Mouse (Mus musculus): Measurements from ENCODE around the gene Pkn2. TPM values are rescaled to one million over a fixed set of nuclear protein-coding genes. Genes with fewer than 3 reads are reported as not detected.

Gene Pkn2
- total and polyA plus RNA-seq, 2 experiments from 2014 or later = 23.6 to 25.3 TPM

GRCm38 (mm10) chr3:142917171-142917570 lies 35.4 kb upstream of the Pkn2 start:
- Histone ChIP-seq H3K9me3 (ENCODE audit: low read length) (no peaks in the 10 kb centered on the region), H3K9ac (replicated peaks; ENCODE audit: low read length) (no peak overlapping the region), H3K27ac (no peak overlapping the region), H3K4me2 (ENCODE audit: low read depth, low read length) (no peak overlapping the region), H3K4me1 (ENCODE audit: insufficient read depth, low read length) (no peaks in the 10 kb centered on the region), H3K36me3 (ENCODE audit: insufficient read depth, low read length) (no peaks in the 10 kb centered on the region), H3K4me3 (ENCODE audit: low read length) (no peak overlapping the region), H3K27me3 (ENCODE audit: insufficient read depth, low read length) (no peaks in the 10 kb centered on the region)
- no peak for TF ChIP-seq CTCF (IDR thresholded peaks at IDR 0.05; ENCODE audit: low read depth)
- 91% methylated on average over 4 of the region's 4 CpGs for WGBS
- no peak for DNase-seq (ENCODE audit: low spot score)
- no peak for ATAC-seq

- Histone ChIP-seq H3K36me3 (ENCODE audit: insufficient read depth, low read length) (no peaks in the 10 kb centered on the region), H3K4me1 (ENCODE audit: insufficient read depth, low read length) (no peaks in the 10 kb centered on the region), H3K9me3 (ENCODE audit: low read length) (no peaks in the 10 kb centered on the region), H3K4me3 (ENCODE audit: low read length) (no peak overlapping the region), H3K4me2 (ENCODE audit: low read depth, low read length) (no peak overlapping the region), H3K9ac (replicated peaks; ENCODE audit: low read length) (no peak overlapping the region), H3K27ac (no peak overlapping the region), H3K27me3 (ENCODE audit: insufficient read depth, low read length) (no peaks in the 10 kb centered on the region)
- no peak for TF ChIP-seq CTCF (IDR thresholded peaks at IDR 0.05; ENCODE audit: low read depth)
- no peak for ATAC-seq
- 79% methylated on average over 1 of the region's 1 CpGs for WGBS
- DNase-seq (ENCODE audit: low spot score) = no peak
Observed at GRCm38 (mm10) chr3:142913295-142913694, 31.5 kb upstream of the Pkn2 start.

DNA sequence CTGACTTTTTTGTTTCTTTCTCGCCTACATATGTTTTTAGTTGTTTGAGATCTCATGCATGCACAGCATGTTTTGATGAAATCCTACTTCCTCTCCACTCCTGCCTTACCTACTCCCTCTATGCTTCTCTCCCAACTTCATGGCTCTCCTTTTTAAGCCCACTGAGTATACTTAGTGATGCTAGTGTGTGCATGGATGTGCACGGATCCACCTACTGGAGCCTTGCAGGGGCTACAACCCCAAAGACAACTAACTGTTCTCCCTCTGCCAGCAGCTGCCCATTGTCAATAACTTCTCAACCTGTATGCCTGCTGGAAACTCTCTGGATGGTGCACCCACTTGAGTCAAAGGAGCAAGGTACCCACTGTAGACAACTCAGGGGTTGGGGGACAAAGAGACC lies 17.9 kb upstream of the Pkn2 start:
- DNase-seq (ENCODE audit: low spot score) (no peak), ATAC-seq (no peak)
- Histone ChIP-seq H3K9me3 (ENCODE audit: low read length) (no peaks in the 10 kb centered on the region), H3K4me2 (ENCODE audit: low read depth, low read length) (no peak overlapping the region), H3K4me3 (ENCODE audit: low read length) (no peak overlapping the region), H3K27me3 (ENCODE audit: insufficient read depth, low read length) (no peaks in the 10 kb centered on the region), H3K36me3 (ENCODE audit: insufficient read depth, low read length) (no peaks in the 10 kb centered on the region), H3K4me1 (ENCODE audit: insufficient read depth, low read length) (no peaks in the 10 kb centered on the region), H3K9ac (replicated peaks; ENCODE audit: low read length) (no peak overlapping the region), H3K27ac (no peak overlapping the region)
- TF ChIP-seq CTCF (IDR thresholded peaks at IDR 0.05; ENCODE audit: low read depth) = no peak
- WGBS = 90% methylated on average over 2 of the region's 2 CpGs

- no peak for DNase-seq (ENCODE audit: low spot score)
- no peak for ATAC-seq
- 77% methylated on average over 8 of the region's 8 CpGs for WGBS
Observed at GRCm38 (mm10) chr3:142898949-142899396, 17.2 kb upstream of the Pkn2 start.

DNA sequence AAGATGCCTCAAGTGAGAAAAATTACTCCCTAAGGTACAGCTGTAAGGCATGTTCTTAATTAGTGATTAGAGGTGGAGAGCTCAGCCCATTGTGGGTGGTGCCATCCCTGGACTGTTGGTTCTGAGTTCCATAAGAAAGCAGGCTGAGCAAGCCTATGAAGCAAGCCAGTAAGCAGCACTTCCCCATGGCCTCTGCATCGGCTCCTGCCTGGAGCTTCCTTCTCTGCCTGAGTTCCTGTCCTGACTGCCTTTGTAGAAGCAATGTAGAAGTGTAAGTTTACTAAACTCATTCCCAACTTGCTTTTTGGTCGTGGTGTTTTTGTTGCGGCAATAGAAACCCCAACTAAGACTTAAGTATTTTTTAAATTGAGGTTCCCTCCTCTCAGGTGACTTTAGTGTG lies 8.6 kb upstream of the Pkn2 start:
- Histone ChIP-seq H3K4me3 (ENCODE audit: low read length) (no peak overlapping the region), H3K9me3 (ENCODE audit: low read length) (no peaks in the 10 kb centered on the region), H3K27me3 (ENCODE audit: insufficient read depth, low read length) (no peaks in the 10 kb centered on the region), H3K27ac (no peak overlapping the region), H3K4me1 (ENCODE audit: insufficient read depth, low read length) (no peaks in the 10 kb centered on the region), H3K36me3 (ENCODE audit: insufficient read depth, low read length) (no peaks in the 10 kb centered on the region), H3K4me2 (ENCODE audit: low read depth, low read length) (no peak overlapping the region), H3K9ac (replicated peaks; ENCODE audit: low read length) (no peak overlapping the region)
- 82% methylated on average over 3 of the region's 3 CpGs for WGBS
- no peak for ATAC-seq
- no peak for DNase-seq (ENCODE audit: low spot score)
- TF ChIP-seq CTCF (IDR thresholded peaks at IDR 0.05; ENCODE audit: low read depth) = no peak

More at GRCm38 (mm10) chr3:142898949-142899396, 17.2 kb upstream of the Pkn2 start:
- Histone ChIP-seq H3K4me2 (ENCODE audit: low read depth, low read length) (no peak overlapping the region), H3K9me3 (ENCODE audit: low read length) (no peaks in the 10 kb centered on the region), H3K9ac (replicated peaks; ENCODE audit: low read length) (no peak overlapping the region), H3K4me3 (ENCODE audit: low read length) (no peak overlapping the region), H3K36me3 (ENCODE audit: insufficient read depth, low read length) (no peaks in the 10 kb centered on the region), H3K27me3 (ENCODE audit: insufficient read depth, low read length) (no peaks in the 10 kb centered on the region), H3K27ac (no peak overlapping the region), H3K4me1 (ENCODE audit: insufficient read depth, low read length) (no peaks in the 10 kb centered on the region)
- no peak for TF ChIP-seq CTCF (IDR thresholded peaks at IDR 0.05; ENCODE audit: low read depth)

DNA sequence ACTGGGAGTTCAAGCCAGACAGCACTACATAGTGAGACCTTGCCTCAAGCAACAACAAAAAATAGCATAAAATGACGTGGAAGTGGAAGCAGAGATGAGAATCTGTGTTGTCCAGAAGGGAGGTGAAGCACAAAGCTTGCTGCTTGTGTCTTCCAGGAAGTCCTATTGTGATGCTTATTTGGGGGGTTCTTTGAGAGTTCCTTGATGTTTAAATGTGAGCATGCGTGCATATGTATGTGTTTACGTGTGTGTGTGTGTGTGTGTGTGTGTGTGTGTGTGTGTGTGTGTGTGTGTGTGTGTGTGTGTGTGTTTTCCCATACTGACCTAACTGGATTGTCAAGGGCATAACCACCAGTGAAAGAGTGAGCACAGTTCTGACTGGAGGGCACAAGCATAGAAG lies 5.2 kb upstream of the Pkn2 start:
- Histone ChIP-seq H3K27ac (no peak overlapping the region), H3K27me3 (ENCODE audit: insufficient read depth, low read length) (no peaks in the 10 kb centered on the region), H3K36me3 (ENCODE audit: insufficient read depth, low read length) (no peaks in the 10 kb centered on the region), H3K4me1 (ENCODE audit: insufficient read depth, low read length) (no peaks in the 10 kb centered on the region), H3K4me3 (ENCODE audit: low read length) (no peak overlapping the region), H3K4me2 (ENCODE audit: low read depth, low read length) (no peak overlapping the region), H3K9me3 (ENCODE audit: low read length) (no peaks in the 10 kb centered on the region), H3K9ac (replicated peaks; ENCODE audit: low read length) (no peak overlapping the region)
- ATAC-seq = no peak
- DNase-seq (ENCODE audit: low spot score) = no peak
- WGBS = 75% methylated on average over 3 of the region's 3 CpGs
- TF ChIP-seq CTCF (IDR thresholded peaks at IDR 0.05; ENCODE audit: low read depth) = no peak

DNA sequence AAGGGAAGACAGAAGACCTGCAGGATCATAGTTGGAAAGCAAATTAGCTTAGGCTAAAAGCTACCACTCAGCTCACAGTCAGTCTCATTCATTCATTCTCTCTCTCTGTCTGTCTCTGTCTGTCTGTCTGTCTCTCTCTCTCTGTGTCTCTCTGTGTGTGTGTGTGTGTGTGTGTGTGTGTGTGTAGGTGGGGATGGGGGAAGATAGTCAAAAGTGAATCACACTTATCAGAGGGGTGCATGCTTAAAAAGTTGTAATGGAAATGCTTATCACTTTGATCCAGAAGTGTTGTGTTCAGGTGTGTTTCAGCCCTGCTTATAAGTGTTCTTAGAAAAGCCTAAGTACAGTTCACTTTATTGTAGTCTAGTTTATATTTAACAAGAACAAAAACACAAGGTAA lies 2.8 kb upstream of the Pkn2 start:
- Histone ChIP-seq H3K9ac (replicated peaks; ENCODE audit: low read length) (no peak overlapping the region), H3K36me3 (ENCODE audit: insufficient read depth, low read length) (no peaks in the 10 kb centered on the region), H3K4me1 (ENCODE audit: insufficient read depth, low read length) (no peaks in the 10 kb centered on the region), H3K4me2 (ENCODE audit: low read depth, low read length) (no peak overlapping the region), H3K27ac (no peak overlapping the region), H3K9me3 (ENCODE audit: low read length) (no peaks in the 10 kb centered on the region), H3K4me3 (ENCODE audit: low read length) (no peak overlapping the region), H3K27me3 (ENCODE audit: insufficient read depth, low read length) (no peaks in the 10 kb centered on the region)
- DNase-seq (ENCODE audit: low spot score) = no peak
- no peak for ATAC-seq
- no peak for TF ChIP-seq CTCF (IDR thresholded peaks at IDR 0.05; ENCODE audit: low read depth)
